Mouse (Mus musculus) R1 (cell line): ENCODE results near the gene Rnf212b.
A peak's percentile ranks its signal among the peaks of the same experiment; 100 is the strongest.

Experiments
- DNase-seq: peaks from one replicate; pipeline ENCODE4 v3.0.0-alpha.2; 2018; ENCODE audit warnings: low read depth, low spot score

Gene Rnf212b

GRCm38 (mm10) chr14:54874165-54874564, 60.2 kb downstream of the Rnf212b start:
- no peak for DNase-seq

- DNase-seq: peak; percentile 88
These were observed 62.0 kb downstream of the Rnf212b start for GRCm38 (mm10) chr14:54875844-54876538.

GRCm38 (mm10) chr14:54876539-54877047, 62.7 kb downstream of the Rnf212b start:
- DNase-seq: peak; percentile 94

GRCm38 (mm10) chr14:54877048-54877715, 63.2 kb downstream of the Rnf212b start, which contains the start of gene Ppp1r3e:
Gene Ppp1r3e (minus strand): TSS chr14:54877550.
- DNase-seq: peak; percentile 75

GRCm38 (mm10) chr14:54883154-54884021, 69.4 kb downstream of the Rnf212b start, which contains the start of the genes Bcl2l2 and Gm20521:
Gene Bcl2l2 (plus strand): TSS chr14:54883377.
Gene Gm20521 (plus strand): TSS chr14:54883441.
- peak; percentile 91 for DNase-seq

- DNase-seq: no peak
These were observed 70.2 kb downstream of the Rnf212b start for GRCm38 (mm10) chr14:54884022-54884712.

GRCm38 (mm10) chr14:54885309-54885708, 71.4 kb downstream of the Rnf212b start:
- no peak for DNase-seq

GRCm38 (mm10) chr14:54892200-54892599, 78.3 kb downstream of the Rnf212b start, which contains the start of gene Pabpn1:
Gene Pabpn1 (plus strand): TSS chr14:54892500.
- no peak for DNase-seq

- peak; percentile 100 for DNase-seq
These were observed 79.8 kb downstream of the Rnf212b start for GRCm38 (mm10) chr14:54893651-54894181.

GRCm38 (mm10) chr14:54894296-54895151, 80.6 kb downstream of the Rnf212b start:
- DNase-seq: peak; percentile 51

- DNase-seq: no peak
These were observed 83.5 kb downstream of the Rnf212b start for GRCm38 (mm10) chr14:54897445-54897844.

GRCm38 (mm10) chr14:54900383-54900782, 86.4 kb downstream of the Rnf212b start:
- peak; percentile 87 for DNase-seq

GRCm38 (mm10) chr14:54903641-54904040, 89.7 kb downstream of the Rnf212b start:
- DNase-seq: no peak
